Mouse (Mus musculus) bone marrow macrophage, adult 2 months (primary cell): ENCODE data around the gene Tmed3.

Experiments
- CTCF ChIP-seq: IDR thresholded peaks from 2 replicates; pipeline ENCODE4 v1.5.1; 2012; ENCODE audit warnings: low read depth, mild to moderate bottlenecking, low read length, moderate library complexity
- POLR2A ChIP-seq: IDR thresholded peaks from 2 replicates; pipeline ENCODE4 v1.6.1; 2012; ENCODE audit warnings: mild to moderate bottlenecking, low read depth, low read length, borderline replicate concordance

DNA sequence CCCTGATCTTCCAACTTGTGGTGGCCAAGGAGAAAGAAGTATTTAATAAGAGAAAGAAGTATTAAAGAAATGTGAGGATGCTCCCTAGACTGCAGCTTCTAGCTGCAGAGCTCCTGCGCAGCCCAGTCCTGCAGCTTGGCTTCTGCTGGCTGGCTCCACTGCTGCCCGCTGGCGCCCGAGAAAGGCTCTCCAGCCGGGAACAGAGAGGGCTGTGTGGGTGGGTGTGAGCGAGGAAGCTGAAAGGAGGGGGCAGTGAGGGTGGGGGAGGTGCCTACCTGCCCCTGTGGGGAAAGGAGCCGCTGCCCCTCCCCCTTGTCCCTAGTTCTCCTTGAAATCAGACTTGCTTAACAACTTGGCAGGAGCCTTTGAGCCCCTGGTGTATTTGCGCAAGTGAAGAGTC, 33.4 kb upstream of the Tmed3 start, which contains the start of gene Ankrd34c:
- TF ChIP-seq POLR2A (no peak), CTCF (no peak)
